Mouse (Mus musculus) ovary, postnatal 10 days (tissue): ENCODE results near the gene Abhd16a.

ENCODE experiments used
- DNase-seq: peaks from one replicate; pipeline ENCODE4 v3.0.0; 2022; ENCODE audit warnings: low spot score

Gene Abhd16a

DNA sequence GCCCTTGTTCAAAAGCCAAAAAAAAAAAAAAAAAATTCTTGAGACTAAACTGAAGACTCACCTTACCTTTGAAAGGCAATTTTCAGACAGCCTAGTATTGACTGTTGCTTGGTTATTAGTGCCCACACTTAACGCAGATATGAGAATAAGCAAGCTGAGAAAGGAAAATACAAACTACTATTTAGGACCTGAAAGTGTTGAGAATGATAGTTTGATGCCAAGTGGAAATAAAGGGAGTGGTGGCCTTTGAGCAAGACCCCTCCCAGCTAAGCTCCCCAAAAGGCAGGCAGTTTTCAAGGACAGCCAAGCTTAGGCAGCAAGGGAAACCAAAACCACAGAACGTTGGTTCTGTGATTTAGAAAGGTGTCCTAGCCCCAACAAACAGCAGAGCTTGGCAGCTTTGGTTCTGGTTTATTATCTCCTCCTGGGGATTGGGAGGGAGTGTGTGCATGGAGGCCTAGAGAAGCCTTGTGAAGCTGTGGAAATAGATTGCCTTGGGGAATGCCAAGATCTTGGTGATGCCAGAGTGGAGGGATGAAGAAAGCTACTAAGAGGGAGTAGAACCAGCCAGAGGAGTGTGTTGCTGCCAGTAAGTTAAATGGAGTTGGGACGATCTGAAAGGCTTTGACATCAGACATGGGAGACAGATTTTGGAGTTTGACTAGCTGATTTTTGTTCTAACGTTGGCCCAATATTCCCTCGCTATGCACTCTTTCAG is 59.0 kb downstream of the Abhd16a start:
- no peak for DNase-seq

DNA sequence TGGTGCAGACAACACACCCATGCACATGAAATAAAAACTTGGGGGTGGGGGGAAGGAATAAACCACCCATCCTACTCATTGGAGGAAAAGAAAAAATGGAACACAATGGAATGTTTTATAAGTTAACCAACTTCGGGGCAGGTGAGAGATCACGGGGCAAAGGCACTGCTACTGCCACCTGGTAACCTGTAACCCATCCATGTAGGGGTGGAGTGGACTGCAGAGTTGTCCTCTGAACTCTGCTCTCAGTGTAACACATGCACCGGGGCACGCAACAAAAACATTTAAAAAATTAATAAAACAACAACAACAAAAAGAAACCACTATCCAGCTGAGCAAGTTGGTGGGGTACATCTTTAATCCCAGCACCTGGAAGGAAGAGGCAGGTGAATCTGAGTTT is 63.1 kb downstream of the Abhd16a start:
- no peak for DNase-seq
